Mouse (Mus musculus) heart, embryonic 15.5 days (tissue): ENCODE measurements around the gene Aagab. TPM values are rescaled to one million over a fixed set of nuclear protein-coding genes. Genes with fewer than 3 reads are reported as not detected.

Experiments
- ATAC-seq: fragments of 200-750 bp; cut with Nextera tagmentation; replicated peaks from 2 replicates; pipeline ENCODE4 v1.8.0; 2017; ENCODE audit warnings: low read depth, moderate TSS enrichment; ENCODE audit not compliant: insufficient number of reproducible peaks, insufficient read depth, low FRiP score
- H3K27ac ChIP-seq: fragments of 300-500 bp; sonication (generic); 2 replicates; pipeline ENCODE4 v1.5.1; 2015; ENCODE audit warnings: mild to moderate bottlenecking, inconsistent platforms
- H3K27me3 ChIP-seq: fragments of 300-500 bp; sonication (generic); 2 replicates; pipeline ENCODE4 v1.6.1; 2015; ENCODE audit warnings: inconsistent platforms
- H3K36me3 ChIP-seq: fragments of 300-500 bp; sonication (generic); 2 replicates; pipeline ENCODE4 v1.6.1; 2015; ENCODE audit warnings: mild to moderate bottlenecking, inconsistent platforms
- H3K4me1 ChIP-seq: fragments of 300-500 bp; sonication (generic); replicated peaks from 2 replicates; pipeline ENCODE4 v1.6.1; 2015; ENCODE audit warnings: inconsistent platforms
- H3K4me2 ChIP-seq: fragments of 300-500 bp; sonication (generic); 2 replicates; pipeline ENCODE4 v1.6.1; 2015; ENCODE audit warnings: inconsistent platforms, mild to moderate bottlenecking, moderate library complexity
- H3K4me3 ChIP-seq: fragments of 300-500 bp; sonication (generic); 2 replicates; pipeline ENCODE4 v1.5.1; 2015; ENCODE audit warnings: mild to moderate bottlenecking, inconsistent platforms
- H3K9ac ChIP-seq: fragments of 300-500 bp; sonication (generic); 2 replicates; pipeline ENCODE4 v1.6.1; 2015; ENCODE audit warnings: mild to moderate bottlenecking, inconsistent platforms
- H3K9me3 ChIP-seq: fragments of 300-500 bp; sonication (generic); replicated peaks from 2 replicates; pipeline ENCODE4 v1.6.1; 2016; ENCODE audit warnings: inconsistent platforms
- WGBS: fragments of 180-500 bp; shearing (Covaris S2); methylation state at CpG from one replicate; pipeline ENCODE4 v1.1.7; 2015; ENCODE audit warnings: mixed read lengths; 5-methylcytosine and 5-hydroxymethylcytosine counted together
- polyA plus RNA-seq: library from polyadenylated mRNA; unstranded; fragments of >200 nt; fragmentation: Nextera tagmentation; extraction: Ambion mirVana; gene quantifications from 2 replicates; pipeline ENCODE4 v1.2.1, GENCODE M21; 2015

The Aagab gene
- polyA plus RNA-seq, 1 experiment from 2014 or later: 24.7 TPM

GRCm38 (mm10) chr9:63678076-63678475 is 75.6 kb downstream of the Aagab start:
- ATAC-seq: peak; percentile 59; the same call in 1 of the 2 replicates
- H3K9me3 ChIP-seq: no peaks in the 10 kb centered on the region
- no peak overlapping the region for H3K9ac ChIP-seq
- no peak overlapping the region for H3K4me3 ChIP-seq
- peak overlapping the region; percentile 51 for H3K27ac ChIP-seq
- no peak overlapping the region for H3K4me2 ChIP-seq
- peaks cover 44% of the 10 kb centered on the region for H3K4me1 ChIP-seq
- no peaks in the 10 kb centered on the region for H3K27me3 ChIP-seq
- WGBS: 53% methylated on average over 1 of the region's 1 CpGs
- no peaks in the 10 kb centered on the region for H3K36me3 ChIP-seq

- H3K9ac ChIP-seq: no peak overlapping the region
- H3K27me3 ChIP-seq: no peaks in the 10 kb centered on the region
- 51% methylated on average over 9 of the region's 9 CpGs for WGBS
- H3K4me2 ChIP-seq: no peak overlapping the region
- no peak overlapping the region for H3K4me3 ChIP-seq
- H3K36me3 ChIP-seq: no peaks in the 10 kb centered on the region
- no peak overlapping the region for H3K27ac ChIP-seq
- no peak for ATAC-seq
- H3K9me3 ChIP-seq: no peaks in the 10 kb centered on the region
- peaks cover 40% of the 10 kb centered on the region for H3K4me1 ChIP-seq
These were observed 79.8 kb downstream of the Aagab start for GRCm38 (mm10) chr9:63682301-63682700.

GRCm38 (mm10) chr9:63682943-63683342 is 80.5 kb downstream of the Aagab start:
- H3K4me2 ChIP-seq: no peak overlapping the region
- H3K36me3 ChIP-seq: no peaks in the 10 kb centered on the region
- no peak overlapping the region for H3K9ac ChIP-seq
- H3K9me3 ChIP-seq: no peaks in the 10 kb centered on the region
- no peaks in the 10 kb centered on the region for H3K27me3 ChIP-seq
- 81% methylated on average over 2 of the region's 2 CpGs for WGBS
- no peak overlapping the region for H3K4me3 ChIP-seq
- ATAC-seq: no peak
- H3K4me1 ChIP-seq: peaks cover 33% of the 10 kb centered on the region
- H3K27ac ChIP-seq: no peak overlapping the region

- no peaks in the 10 kb centered on the region for H3K27me3 ChIP-seq
- peaks cover 27% of the 10 kb centered on the region for H3K4me1 ChIP-seq
These were observed 81.8 kb downstream of the Aagab start for GRCm38 (mm10) chr9:63684277-63684676.

GRCm38 (mm10) chr9:63685352-63685751 is 82.9 kb downstream of the Aagab start:
- 34% methylated on average over 5 of the region's 5 CpGs for WGBS
- H3K4me2 ChIP-seq: no peak overlapping the region
- peak overlapping the region; percentile 4; the same call in 1 of the 2 replicates for H3K27ac ChIP-seq
- no peaks in the 10 kb centered on the region for H3K36me3 ChIP-seq
- no peak for ATAC-seq
- peaks cover 27% of the 10 kb centered on the region for H3K4me1 ChIP-seq
- no peaks in the 10 kb centered on the region for H3K9me3 ChIP-seq
- no peaks in the 10 kb centered on the region for H3K27me3 ChIP-seq
- H3K4me3 ChIP-seq: no peak overlapping the region
- H3K9ac ChIP-seq: no peak overlapping the region

More at GRCm38 (mm10) chr9:63684277-63684676, 81.8 kb downstream of the Aagab start:
- ATAC-seq: no peak
- no peak overlapping the region for H3K4me3 ChIP-seq
- no peaks in the 10 kb centered on the region for H3K36me3 ChIP-seq
- no peak overlapping the region for H3K4me2 ChIP-seq
- H3K27ac ChIP-seq: no peak overlapping the region
- no peaks in the 10 kb centered on the region for H3K9me3 ChIP-seq
- 83% methylated on average over 6 of the region's 6 CpGs for WGBS
- no peak overlapping the region for H3K9ac ChIP-seq

- H3K9ac ChIP-seq: no peak overlapping the region
- 81% methylated on average over 7 of the region's 7 CpGs for whole genome bisulfite sequencing
These were observed 85.1 kb downstream of the Aagab start for GRCm38 (mm10) chr9:63687413-63688015.

GRCm38 (mm10) chr9:63690511-63690910 is 88.1 kb downstream of the Aagab start:
- ATAC-seq: no peak
- Histone ChIP-seq H3K27ac (no peak overlapping the region), H3K9me3 (no peaks in the 10 kb centered on the region), H3K27me3 (no peaks in the 10 kb centered on the region), H3K4me3 (no peak overlapping the region), H3K4me1 (peaks cover 15% of the 10 kb centered on the region), H3K4me2 (no peak overlapping the region), H3K36me3 (no peaks in the 10 kb centered on the region), H3K9ac (no peak overlapping the region)
- WGBS: 69% methylated on average over 1 of the region's 1 CpGs

More at GRCm38 (mm10) chr9:63687413-63688015, 85.1 kb downstream of the Aagab start:
- H3K36me3 ChIP-seq: no peaks in the 10 kb centered on the region
- H3K4me1 ChIP-seq: peaks cover 29% of the 10 kb centered on the region
- H3K4me3 ChIP-seq: no peak overlapping the region
- peak overlapping the region; percentile 39; the same call in 1 of the 2 replicates for H3K27ac ChIP-seq
- no peaks in the 10 kb centered on the region for H3K27me3 ChIP-seq
- ATAC-seq: no peak
- no peaks in the 10 kb centered on the region for H3K9me3 ChIP-seq
- H3K4me2 ChIP-seq: no peak overlapping the region

- H3K4me3 ChIP-seq: no peak overlapping the region
- no peaks in the 10 kb centered on the region for H3K36me3 ChIP-seq
- ATAC-seq: no peak
- H3K27me3 ChIP-seq: no peaks in the 10 kb centered on the region
- H3K9ac ChIP-seq: no peak overlapping the region
- WGBS: 46% methylated on average over 2 of the region's 2 CpGs
- 0 out of 2 replicates have a peak overlapping the region, but pooled peaks have one; percentile 8 for H3K27ac ChIP-seq
- H3K9me3 ChIP-seq: no peaks in the 10 kb centered on the region
- peaks cover 17% of the 10 kb centered on the region for H3K4me1 ChIP-seq
- no peak overlapping the region for H3K4me2 ChIP-seq
These were observed 89.5 kb downstream of the Aagab start for GRCm38 (mm10) chr9:63691960-63692359.

Other genes starting within 250 kb of the Aagab start
- gene Map2k5, start 224.8 kb upstream of the Aagab start, polyA plus RNA-seq: 24.5 and 29.4 TPM in 2 replicates
- gene 2300009A05Rik, start 203.4 kb upstream of the Aagab start, polyA plus RNA-seq: 68.6 and 78.9 TPM in 2 replicates
- gene Iqch, start 167 bp upstream of the Aagab start, polyA plus RNA-seq: 0.04 and 0.09 TPM in 2 replicates
- gene Smad3, start 155.3 kb downstream of the Aagab start, polyA plus RNA-seq: 11.6 and 14.8 TPM in 2 replicates